Mouse (Mus musculus): ENCODE measurements at regions not wholly inside any gene's neighbourhood (a gene's known extent, or its start where the extent isn't known, plus 50 kb on each side); places are given as distances from the start of the nearest gene placed in this dataset.

DNA sequence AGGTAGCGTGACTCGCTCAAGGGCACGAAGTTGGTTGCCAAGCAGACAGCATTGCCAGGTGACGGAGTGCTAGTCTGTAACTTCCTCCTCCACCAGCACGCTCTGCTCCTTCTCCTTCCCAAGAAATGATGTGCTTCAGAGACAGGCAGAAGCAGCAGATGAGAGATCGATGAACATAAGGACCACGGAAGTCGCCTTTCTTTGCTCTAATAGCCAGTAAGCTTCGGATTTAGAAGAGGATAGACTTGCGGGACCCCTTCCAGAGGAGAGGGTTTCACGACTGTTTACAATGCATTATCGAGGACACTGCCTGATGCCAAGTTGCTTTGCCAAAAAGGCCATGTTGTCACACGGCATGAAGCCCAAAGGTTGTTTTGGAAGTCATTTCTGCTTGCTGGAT lies 199.2 kb downstream of the Spry2 start:
- Histone ChIP-seq H3K27ac (ENCODE audit: insufficient read depth, low read length) (no peak overlapping the region), H3K4me3 (ENCODE audit: insufficient read depth, low read length) (no peak overlapping the region), H3K4me1 (ENCODE audit: control insufficient read depth, insufficient read depth, low read length) (0 out of 2 replicates have a peak, but pooled peaks cover 1% of the 10 kb centered on the region)
- TF ChIP-seq POLR2A (IDR thresholded peaks at IDR 0.05; ENCODE audit: low read depth, low read length) (no peak), CTCF (IDR thresholded peaks at IDR 0.05; ENCODE audit: borderline replicate concordance, insufficient read depth, low read length) (no peak)

DNA sequence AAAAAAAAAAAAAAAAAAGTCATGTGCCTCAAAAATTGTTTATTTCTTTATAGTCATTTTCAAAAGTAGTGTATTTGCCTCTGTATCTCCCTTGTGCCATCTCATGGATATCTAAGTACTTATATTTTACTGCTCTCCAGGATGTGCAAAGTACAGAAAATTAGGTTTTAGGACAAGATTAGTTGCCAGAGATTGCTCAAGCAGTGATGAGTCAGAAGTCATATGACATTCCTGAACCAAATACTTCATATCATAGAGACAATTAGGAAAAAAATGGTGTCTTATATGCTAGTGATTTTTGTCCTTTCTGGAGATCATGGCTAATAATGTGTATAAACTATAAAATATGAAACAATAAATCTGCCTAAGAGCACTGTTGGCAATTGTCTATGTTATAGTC lies 201.7 kb downstream of the Spry2 start:
- H3K4me3 ChIP-seq (ENCODE audit: insufficient read depth, low read length) = no peak overlapping the region
- no peak for TF ChIP-seq CTCF (IDR thresholded peaks at IDR 0.05; ENCODE audit: borderline replicate concordance, insufficient read depth, low read length)
- no peak for TF ChIP-seq POLR2A (IDR thresholded peaks at IDR 0.05; ENCODE audit: low read depth, low read length)
- H3K27ac ChIP-seq (ENCODE audit: insufficient read depth, low read length) = no peak overlapping the region
- no peaks in the 10 kb centered on the region for H3K4me1 ChIP-seq (ENCODE audit: control insufficient read depth, insufficient read depth, low read length)

DNA sequence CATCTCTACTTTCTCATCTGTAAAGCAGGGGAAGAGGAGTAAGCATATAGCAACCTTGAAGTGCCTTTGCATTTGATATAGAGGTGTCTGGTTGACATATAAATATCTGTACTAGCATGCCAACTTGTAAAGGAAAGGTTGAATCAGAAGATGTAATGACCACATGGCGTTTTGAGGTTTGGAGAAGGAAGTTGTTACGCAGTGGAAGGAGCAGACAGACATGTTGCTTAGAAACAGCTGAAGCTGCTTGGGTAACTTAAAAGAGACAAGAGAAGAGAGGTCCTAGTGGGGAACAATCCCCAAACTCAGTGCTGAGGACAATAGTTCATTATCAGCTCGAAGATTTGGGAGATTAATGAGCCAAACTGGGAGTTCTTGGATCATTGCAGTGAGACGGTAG lies 202.9 kb downstream of the Spry2 start:
- no peak overlapping the region for H3K4me3 ChIP-seq (ENCODE audit: insufficient read depth, low read length)
- TF ChIP-seq CTCF (IDR thresholded peaks at IDR 0.05; ENCODE audit: borderline replicate concordance, insufficient read depth, low read length) = no peak
- no peak for TF ChIP-seq POLR2A (IDR thresholded peaks at IDR 0.05; ENCODE audit: low read depth, low read length)
- H3K4me1 ChIP-seq (ENCODE audit: control insufficient read depth, insufficient read depth, low read length) = no peaks in the 10 kb centered on the region
- no peak overlapping the region for H3K27ac ChIP-seq (ENCODE audit: insufficient read depth, low read length)

GRCm38 (mm10) chr14:105684826-105685465 lies 211.7 kb downstream of the Spry2 start:
- Histone ChIP-seq H3K27ac (ENCODE audit: insufficient read depth, low read length) (no peak overlapping the region), H3K4me3 (ENCODE audit: insufficient read depth, low read length) (no peak overlapping the region), H3K4me1 (ENCODE audit: control insufficient read depth, insufficient read depth, low read length) (peaks cover 2% of the 10 kb centered on the region)
- TF ChIP-seq CTCF (IDR thresholded peaks at IDR 0.05; ENCODE audit: borderline replicate concordance, insufficient read depth, low read length) (no peak), POLR2A (IDR thresholded peaks at IDR 0.05; ENCODE audit: low read depth, low read length) (no peak)

GRCm38 (mm10) chr14:105684329-105684728 lies 212.3 kb downstream of the Spry2 start:
- Histone ChIP-seq H3K27ac (ENCODE audit: insufficient read depth, low read length) (no peak overlapping the region), H3K4me1 (ENCODE audit: control insufficient read depth, insufficient read depth, low read length) (peaks cover 2% of the 10 kb centered on the region), H3K4me3 (ENCODE audit: insufficient read depth, low read length) (no peak overlapping the region)
- TF ChIP-seq POLR2A (IDR thresholded peaks at IDR 0.05; ENCODE audit: low read depth, low read length) = no peak
- no peak for TF ChIP-seq CTCF (IDR thresholded peaks at IDR 0.05; ENCODE audit: borderline replicate concordance, insufficient read depth, low read length)

DNA sequence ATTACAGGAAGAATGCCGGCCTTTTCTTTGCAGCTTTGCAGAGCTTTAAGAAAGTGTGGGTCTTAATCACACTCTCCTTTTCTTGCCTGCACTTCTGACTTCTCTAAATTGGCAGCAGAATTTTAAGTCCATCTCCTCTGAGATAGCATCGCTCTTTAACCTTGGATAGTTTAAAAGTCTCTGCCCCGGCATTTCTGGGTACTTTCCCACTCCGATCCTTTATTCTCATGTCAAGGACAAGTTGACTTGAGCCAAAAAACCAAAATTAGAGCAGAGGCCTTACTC lies 220.0 kb downstream of the Spry2 start:
- Histone ChIP-seq H3K27ac (ENCODE audit: insufficient read depth, low read length) (no peak overlapping the region), H3K4me1 (ENCODE audit: control insufficient read depth, insufficient read depth, low read length) (peaks cover 4% of the 10 kb centered on the region; the same call in 1 of the 2 replicates), H3K4me3 (ENCODE audit: insufficient read depth, low read length) (no peak overlapping the region)
- TF ChIP-seq CTCF (IDR thresholded peaks at IDR 0.05; ENCODE audit: borderline replicate concordance, insufficient read depth, low read length) = no peak
- TF ChIP-seq POLR2A (IDR thresholded peaks at IDR 0.05; ENCODE audit: low read depth, low read length) = no peak

DNA sequence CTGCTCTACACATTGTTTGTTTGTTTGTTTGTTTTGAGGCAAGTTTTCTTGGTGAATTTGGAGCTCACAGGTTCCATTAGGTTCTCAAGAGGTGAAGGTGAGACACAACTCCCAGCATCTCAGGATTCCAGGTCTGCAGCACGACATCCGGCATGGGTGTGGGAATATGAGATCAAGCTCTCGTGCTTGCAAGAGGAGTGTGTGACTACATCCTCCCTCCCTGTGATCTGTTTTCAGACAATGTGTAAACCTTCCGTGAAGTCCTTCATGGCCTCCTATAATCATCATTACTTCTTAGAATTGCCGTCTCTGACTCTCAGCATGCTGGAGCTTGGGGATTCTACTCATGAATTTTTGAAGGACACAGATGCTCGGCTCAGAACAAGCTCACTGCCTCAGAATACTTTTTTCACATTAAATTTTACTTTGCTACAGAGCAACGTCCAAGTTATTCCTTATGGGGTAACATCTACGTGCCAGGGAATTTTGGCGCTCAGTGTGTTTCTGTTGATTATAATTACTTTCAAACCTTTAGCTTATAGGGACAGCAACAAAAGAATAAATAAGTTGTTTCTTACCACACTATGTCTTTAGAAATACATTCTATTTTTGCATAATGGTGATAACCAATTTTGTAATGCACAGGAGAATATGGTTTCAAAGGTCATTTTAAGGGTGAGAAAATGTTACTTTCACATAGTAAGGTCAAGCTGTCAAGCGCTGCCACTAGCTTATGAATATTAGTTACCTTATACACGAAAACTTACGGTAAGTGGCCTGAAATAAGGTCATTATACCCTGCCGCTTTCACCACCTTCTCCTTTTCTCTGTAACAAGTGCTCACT lies 220.6 kb downstream of the Spry2 start:
- H3K4me3 ChIP-seq (ENCODE audit: insufficient read depth, low read length) = no peak overlapping the region
- no peak for TF ChIP-seq CTCF (IDR thresholded peaks at IDR 0.05; ENCODE audit: borderline replicate concordance, insufficient read depth, low read length)
- TF ChIP-seq POLR2A (IDR thresholded peaks at IDR 0.05; ENCODE audit: low read depth, low read length) = no peak
- no peak overlapping the region for H3K27ac ChIP-seq (ENCODE audit: insufficient read depth, low read length)
- H3K4me1 ChIP-seq (ENCODE audit: control insufficient read depth, insufficient read depth, low read length) = peaks cover 4% of the 10 kb centered on the region; the same call in 1 of the 2 replicates

DNA sequence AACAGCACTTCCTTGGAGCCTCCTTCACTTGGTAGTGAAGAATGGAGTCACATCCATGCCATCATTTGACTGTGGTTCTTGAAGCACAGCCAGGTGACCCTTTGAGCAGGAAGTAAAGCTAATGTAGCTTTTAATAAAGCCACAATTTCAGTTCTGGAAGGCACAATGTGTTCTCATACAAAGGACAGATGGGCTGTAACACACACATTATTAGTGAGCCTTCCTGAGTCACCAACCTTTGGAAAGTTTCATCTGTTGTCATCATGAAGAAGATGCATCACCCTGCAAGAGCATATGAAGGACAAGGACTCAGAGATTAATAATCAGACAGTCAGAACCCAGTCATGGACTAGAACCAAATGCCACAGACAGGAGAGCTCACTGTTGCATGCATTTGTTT lies 221.6 kb downstream of the Spry2 start:
- H3K4me1 ChIP-seq (ENCODE audit: control insufficient read depth, insufficient read depth, low read length) = peaks cover 4% of the 10 kb centered on the region; the same call in 1 of the 2 replicates
- H3K4me3 ChIP-seq (ENCODE audit: insufficient read depth, low read length) = no peak overlapping the region
- TF ChIP-seq POLR2A (IDR thresholded peaks at IDR 0.05; ENCODE audit: low read depth, low read length) = no peak
- no peak for TF ChIP-seq CTCF (IDR thresholded peaks at IDR 0.05; ENCODE audit: borderline replicate concordance, insufficient read depth, low read length)
- H3K27ac ChIP-seq (ENCODE audit: insufficient read depth, low read length) = no peak overlapping the region

DNA sequence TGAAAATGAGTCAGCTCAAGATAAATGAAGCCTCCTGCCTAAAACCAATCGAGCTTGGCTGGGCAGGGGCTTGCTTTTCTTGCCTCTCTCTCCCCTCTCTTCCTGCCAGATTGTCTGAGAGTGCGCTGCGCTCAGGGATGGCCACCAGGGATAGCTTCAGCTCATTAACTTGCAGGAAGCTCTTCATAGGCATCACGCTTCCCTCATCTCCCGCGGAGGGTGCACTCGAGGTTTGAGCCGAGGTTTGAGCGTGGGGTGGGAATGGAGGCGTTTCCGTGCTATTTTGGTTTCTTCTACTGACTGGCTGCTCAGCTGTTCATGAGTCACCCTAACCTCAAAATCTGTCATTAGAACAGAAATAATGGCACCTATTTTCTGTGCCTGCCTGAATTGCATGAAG lies 227.7 kb downstream of the Spry2 start:
- H3K27ac ChIP-seq (ENCODE audit: insufficient read depth, low read length) = peak overlapping the region; percentile 69
- H3K4me1 ChIP-seq (ENCODE audit: control insufficient read depth, insufficient read depth, low read length) = peaks cover 3% of the 10 kb centered on the region; the same call in 1 of the 2 replicates
- TF ChIP-seq POLR2A (IDR thresholded peaks at IDR 0.05; ENCODE audit: low read depth, low read length) = no peak
- TF ChIP-seq CTCF (IDR thresholded peaks at IDR 0.05; ENCODE audit: borderline replicate concordance, insufficient read depth, low read length) = no peak
- H3K4me3 ChIP-seq (ENCODE audit: insufficient read depth, low read length) = no peak overlapping the region

GRCm38 (mm10) chr14:105664671-105665198 lies 231.9 kb downstream of the Spry2 start:
- H3K4me1 ChIP-seq (ENCODE audit: control insufficient read depth, insufficient read depth, low read length) = peaks cover 8% of the 10 kb centered on the region; the same call in 1 of the 2 replicates

More at GRCm38 (mm10) chr14:105664671-105665198, 231.9 kb downstream of the Spry2 start:
- TF ChIP-seq POLR2A (IDR thresholded peaks at IDR 0.05; ENCODE audit: low read depth, low read length) (no peak), CTCF (IDR thresholded peaks at IDR 0.05; ENCODE audit: borderline replicate concordance, insufficient read depth, low read length) (no peak)
- H3K4me3 ChIP-seq (ENCODE audit: insufficient read depth, low read length) = no peak overlapping the region
- no peak overlapping the region for H3K27ac ChIP-seq (ENCODE audit: insufficient read depth, low read length)

Measured in embryonic fibroblast, embryonic 13.5 days (primary cell).